Mouse (Mus musculus) embryonic fibroblast, embryonic 13.5 days (primary cell): Measurements from ENCODE around the gene Kcnh4.

Experiments used
- CTCF ChIP-seq: IDR thresholded peaks from 2 replicates; pipeline ENCODE4 v1.5.1; 2011; ENCODE audit warnings: mild to moderate bottlenecking, control low read depth, low read length, moderate library complexity, borderline replicate concordance; ENCODE audit not compliant: insufficient read depth
- POLR2A ChIP-seq: IDR thresholded peaks from 2 replicates; pipeline ENCODE4 v1.6.1; 2011; ENCODE audit warnings: low read depth, mild to moderate bottlenecking, control low read depth, low read length, moderate library complexity

DNA sequence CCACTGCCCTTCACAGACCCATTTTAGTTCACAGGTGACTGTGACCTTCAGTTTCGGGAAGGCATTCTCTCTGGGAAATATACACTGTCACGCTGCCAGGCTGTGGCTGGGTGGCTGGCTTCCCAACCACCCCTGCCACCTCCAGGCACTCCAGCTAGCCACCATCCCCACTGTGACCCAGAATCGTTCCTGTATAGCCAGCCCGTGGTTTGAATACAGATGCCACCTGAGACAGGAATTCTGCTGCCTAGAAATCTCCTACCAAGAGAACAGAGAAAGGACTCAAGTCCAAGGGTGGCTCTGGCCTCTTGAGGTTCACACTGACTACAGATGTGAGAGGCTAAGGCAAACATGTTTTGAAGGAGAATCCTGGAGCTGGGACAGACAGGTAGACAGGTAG, 40.9 kb downstream of the Kcnh4 start:
- TF ChIP-seq POLR2A (no peak), CTCF (no peak)
